Mouse (Mus musculus) myocyte (in vitro differentiated cells): Measurements from ENCODE around the gene Sult2a6. TPM values are rescaled to one million over a fixed set of nuclear protein-coding genes. Genes with fewer than 3 reads are reported as not detected.

Experiments
- H3K27me3 ChIP-seq: one replicate; pipeline ENCODE4 v1.6.1; 2011; ENCODE audit not compliant: control insufficient read depth, insufficient read depth, insufficient read length
- H3K36me3 ChIP-seq: one replicate; pipeline ENCODE4 v1.6.1; 2011; ENCODE audit not compliant: control insufficient read depth, insufficient read depth
- H3K4me2 ChIP-seq: one replicate; pipeline ENCODE4 v1.6.1; 2011; ENCODE audit warnings: low read depth, control low read depth
- H3K4me3 ChIP-seq: one replicate; pipeline ENCODE4 v1.5.1; 2011; ENCODE audit warnings: mild to moderate bottlenecking, control low read depth, moderate library complexity
- H3K79me2 ChIP-seq: one replicate; pipeline ENCODE4 v1.6.1; 2011; ENCODE audit not compliant: control insufficient read depth, insufficient read depth
- H3ac ChIP-seq: one replicate; pipeline ENCODE4 v1.6.1; 2011; ENCODE audit not compliant: control insufficient read depth, insufficient read length
- CEBPB ChIP-seq: IDR thresholded peaks from 2 replicates; pipeline ENCODE4 v1.6.1; 2011; ENCODE audit warnings: mild to moderate bottlenecking, moderate library complexity; ENCODE audit not compliant: poor library complexity, insufficient read depth, severe bottlenecking
- E2F4 ChIP-seq: IDR thresholded peaks from one replicate; pipeline ENCODE4 v1.6.1; 2011; ENCODE audit warnings: mild to moderate bottlenecking, control low read depth, moderate library complexity; ENCODE audit not compliant: insufficient read depth
- MAX ChIP-seq: IDR thresholded peaks from one replicate; pipeline ENCODE4 v1.6.1; 2011; ENCODE audit warnings: low read depth, mild to moderate bottlenecking, control low read depth
- MYOD1 ChIP-seq, 3 experiments: IDR thresholded peaks; one replicate each; pipeline ENCODE4 v1.6.1; 2011; ENCODE audit warnings: control low read depth in 2 of 3, low read depth in 2 of 3, mild to moderate bottlenecking in 2 of 3, moderate library complexity in 1 of 3; ENCODE audit not compliant: insufficient read length in 2 of 3, control insufficient read depth in 1 of 3
- MYOG ChIP-seq, 3 experiments: IDR thresholded peaks; one replicate each; pipeline ENCODE4 v1.6.1; 2011; ENCODE audit warnings: control low read depth in 2 of 3, low read depth in 2 of 3, mild to moderate bottlenecking in 2 of 3; ENCODE audit not compliant: insufficient read length in 2 of 3, control insufficient read depth in 1 of 3, insufficient read depth in 1 of 3
- POLR2A ChIP-seq: IDR thresholded peaks from one replicate; pipeline ENCODE4 v1.6.1; 2011; ENCODE audit warnings: low read depth, mild to moderate bottlenecking, control low read depth, moderate library complexity; ENCODE audit not compliant: insufficient read length
- POLR2AphosphoS2 ChIP-seq: IDR thresholded peaks from one replicate; pipeline ENCODE4 v1.6.1; 2011; ENCODE audit warnings: low read depth, control low read depth; ENCODE audit not compliant: insufficient read length
- REST ChIP-seq: IDR thresholded peaks from one replicate; pipeline ENCODE4 v1.6.1; 2011; ENCODE audit warnings: mild to moderate bottlenecking, control low read depth, moderate library complexity; ENCODE audit not compliant: insufficient read depth, insufficient read length
- SRF ChIP-seq: IDR thresholded peaks from one replicate; pipeline ENCODE4 v1.6.1; 2011; ENCODE audit warnings: low read depth; ENCODE audit not compliant: control insufficient read depth, insufficient read length
- TCF12 ChIP-seq: IDR thresholded peaks from one replicate; pipeline ENCODE4 v1.6.1; 2011; ENCODE audit warnings: mild to moderate bottlenecking, control low read depth; ENCODE audit not compliant: poor library complexity, insufficient read depth, severe bottlenecking
- TCF3 ChIP-seq: IDR thresholded peaks from one replicate; pipeline ENCODE4 v1.6.1; 2011; ENCODE audit warnings: low read depth, control low read depth; ENCODE audit not compliant: insufficient read length
- USF1 ChIP-seq: IDR thresholded peaks from one replicate; pipeline ENCODE4 v1.6.1; 2011; ENCODE audit warnings: low read depth, mild to moderate bottlenecking, control low read depth, moderate library complexity
- polyA plus RNA-seq: library from polyadenylated mRNA; unstranded; fragments of >200 nt; fragmentation: generic; extraction: Trizol; gene quantifications from one replicate; pipeline ENCODE4 v1.2.1, GENCODE M21; 2012; ENCODE audit warnings: missing spikeins

Sult2a6 gene
- not detected for polyA plus RNA-seq

DNA sequence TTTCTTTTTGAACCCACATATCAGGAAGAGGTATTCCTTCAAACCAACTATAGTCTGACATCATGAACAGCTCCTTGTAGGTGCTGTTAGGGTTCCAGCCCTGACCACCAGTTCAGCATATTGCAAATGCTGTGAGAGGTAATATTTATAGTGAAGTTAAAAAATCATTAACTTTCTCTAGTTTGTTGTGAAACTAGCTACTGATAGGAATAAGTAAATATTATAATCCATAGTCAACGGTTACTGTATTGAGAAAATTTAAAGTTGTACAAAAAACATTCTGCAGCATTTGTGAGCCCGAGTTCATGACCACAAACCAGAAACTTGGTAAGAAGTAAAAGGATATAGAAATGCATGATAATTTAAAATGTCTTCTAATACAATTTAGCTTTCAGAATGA lies at the start of gene Sult2a6:
Sult2a6 (minus strand) TSS at position 101 of the 400 bp plus-strand sequence.
- H3K36me3 ChIP-seq: no peaks in the 10 kb centered on the region
- H3ac ChIP-seq: no peak within 1 kb of the TSS

DNA sequence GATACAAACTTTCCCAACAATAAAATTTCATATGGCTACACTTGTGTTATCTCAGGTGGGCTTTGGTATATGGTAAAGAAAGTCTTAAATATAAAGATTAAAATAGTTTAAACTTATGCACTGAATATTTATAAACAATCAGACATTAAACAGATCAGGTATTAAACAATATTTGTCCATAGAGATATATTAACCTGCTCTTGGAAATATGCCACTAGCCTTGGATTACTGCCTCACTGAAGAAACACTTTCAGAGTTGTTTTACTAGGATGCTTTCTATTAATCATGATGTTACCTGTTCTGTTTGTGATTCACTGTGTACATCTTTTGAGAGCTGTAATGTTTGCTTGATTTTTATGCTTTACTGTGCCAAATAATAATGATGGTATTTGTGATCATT lies 39.4 kb downstream of the Sult2a6 start:
- Histone ChIP-seq H3K4me3 (no peak overlapping the region), H3ac (no peak overlapping the region), H3K36me3 (no peaks in the 10 kb centered on the region), H3K79me2 (no peaks in the 10 kb centered on the region), H3K27me3 (no peaks in the 10 kb centered on the region), H3K4me2 (no peak overlapping the region)
- TF ChIP-seq MYOG (IDR thresholded peaks at IDR 0.05; ENCODE audit: control insufficient read depth in 1 of 3, insufficient read depth in 1 of 3, insufficient read length in 2 of 3, low read depth in 2 of 3): no peak
- TF ChIP-seq SRF: no peak
- no peak for TF ChIP-seq USF1
- TF ChIP-seq REST: no peak
- TF ChIP-seq POLR2A: no peak
- TF ChIP-seq POLR2AphosphoS2: no peak
- TF ChIP-seq MAX: no peak

More for the DNA sequence above, at the start of gene Sult2a6:
- H3K27me3 ChIP-seq: no peaks in the 10 kb centered on the region
- H3K4me2 ChIP-seq: no peak within 1 kb of the TSS
- no peak within 1 kb of the TSS for H3K4me3 ChIP-seq
- TF ChIP-seq REST (no peak), TCF3 (no peak), MYOG (IDR thresholded peaks at IDR 0.05; ENCODE audit: control insufficient read depth in 1 of 3, insufficient read depth in 1 of 3, insufficient read length in 2 of 3, low read depth in 2 of 3) (no peak), MYOD1 (IDR thresholded peaks at IDR 0.05; ENCODE audit: control insufficient read depth in 1 of 3, insufficient read length in 2 of 3, low read depth in 2 of 3) (no peak), TCF12 (no peak), POLR2AphosphoS2 (no peak), MAX (no peak), SRF (no peak), POLR2A (no peak), E2F4 (no peak), USF1 (no peak), CEBPB (no peak)
- no peaks in the 10 kb centered on the region for H3K79me2 ChIP-seq

DNA sequence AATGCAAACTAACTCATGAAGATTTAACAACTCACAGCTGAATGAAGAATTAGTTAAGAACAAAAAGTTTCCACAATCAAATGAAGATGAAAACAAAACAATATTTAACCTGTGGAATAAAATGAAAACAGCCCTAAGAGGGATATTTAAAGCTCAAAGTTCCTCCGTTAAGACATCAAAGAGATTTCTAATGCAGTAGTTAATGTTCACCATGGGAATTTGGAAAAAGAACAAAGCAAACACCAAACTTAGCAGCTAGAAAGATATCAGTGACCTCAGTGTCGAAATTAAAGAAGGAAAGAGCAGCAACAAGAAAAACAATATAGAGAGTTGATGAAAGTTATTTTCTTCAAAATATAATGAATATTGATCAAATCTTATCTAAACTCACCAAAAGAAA lies 51.3 kb downstream of the Sult2a6 start:
- Histone ChIP-seq H3ac (no peak overlapping the region), H3K36me3 (no peaks in the 10 kb centered on the region), H3K27me3 (no peaks in the 10 kb centered on the region), H3K4me2 (no peak overlapping the region), H3K4me3 (no peak overlapping the region), H3K79me2 (no peaks in the 10 kb centered on the region)
- TF ChIP-seq POLR2AphosphoS2 (no peak), TCF3 (no peak), SRF (no peak), MAX (no peak), E2F4 (no peak), POLR2A (no peak), TCF12 (no peak), MYOD1 (IDR thresholded peaks at IDR 0.05; ENCODE audit: control insufficient read depth in 1 of 3, insufficient read length in 2 of 3, low read depth in 2 of 3) (no peak), CEBPB (no peak), REST (no peak), MYOG (IDR thresholded peaks at IDR 0.05; ENCODE audit: control insufficient read depth in 1 of 3, insufficient read depth in 1 of 3, insufficient read length in 2 of 3, low read depth in 2 of 3) (no peak)

DNA sequence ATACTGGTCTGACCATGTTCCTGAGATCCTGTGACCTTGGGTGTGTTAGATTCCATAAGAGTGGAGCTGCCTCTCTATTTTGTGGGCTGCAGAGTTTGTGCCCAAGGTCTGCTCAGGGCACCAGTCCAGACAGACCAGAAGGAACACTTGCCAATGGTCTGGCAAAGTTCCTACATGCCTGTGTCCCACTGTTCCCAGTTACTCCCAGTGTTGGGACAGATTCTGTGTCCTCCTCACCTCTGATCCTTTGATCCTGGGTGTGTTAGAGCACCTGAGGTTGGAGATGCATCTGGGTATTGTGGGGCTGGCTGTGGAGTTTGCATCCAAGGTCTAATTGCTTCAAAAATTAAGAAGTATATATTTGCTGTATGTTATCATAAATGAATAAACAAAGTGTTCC lies 52.2 kb downstream of the Sult2a6 start:
- Histone ChIP-seq H3K4me2 (no peak overlapping the region), H3K4me3 (no peak overlapping the region), H3K79me2 (no peaks in the 10 kb centered on the region), H3ac (no peak overlapping the region), H3K27me3 (no peaks in the 10 kb centered on the region), H3K36me3 (no peaks in the 10 kb centered on the region)
- TF ChIP-seq MYOG (IDR thresholded peaks at IDR 0.05; ENCODE audit: control insufficient read depth in 1 of 3, insufficient read depth in 1 of 3, insufficient read length in 2 of 3, low read depth in 2 of 3): no peak
- TF ChIP-seq POLR2A: no peak
- TF ChIP-seq POLR2AphosphoS2: no peak
- no peak for TF ChIP-seq CEBPB
- TF ChIP-seq MAX: no peak

Other genes starting within 250 kb of the Sult2a6 start
- not detected for gene Sult2a3, start 131.8 kb downstream of the Sult2a6 start, polyA plus RNA-seq
- gene Obox8, start 78.7 kb upstream of the Sult2a6 start, polyA plus RNA-seq: not detected
- not detected for gene Sult2a8, start 191.9 kb upstream of the Sult2a6 start, polyA plus RNA-seq
- gene Sult2a7, start 239.4 kb upstream of the Sult2a6 start, polyA plus RNA-seq: not detected